In the genomic region with DNA sequence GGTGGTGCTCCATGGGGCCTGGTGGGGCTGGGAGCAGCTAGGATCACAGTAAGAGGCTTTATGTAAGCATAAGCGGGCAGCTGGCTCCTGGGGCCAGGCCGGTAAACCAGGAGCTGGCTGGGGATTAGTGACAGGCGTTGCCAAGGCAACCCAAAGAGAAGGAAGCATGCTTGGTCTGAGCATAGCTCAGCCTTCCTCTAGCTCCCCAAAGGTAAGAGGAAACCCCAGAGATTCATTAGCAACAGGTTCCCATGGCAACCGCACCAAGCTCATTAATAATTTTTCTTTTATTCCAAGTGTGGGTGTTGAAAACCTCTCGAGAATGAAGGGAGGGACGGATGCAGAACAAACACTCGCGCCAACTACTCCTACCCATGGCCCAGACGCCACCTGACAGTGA, we compare ENCODE assay signal across 13 mouse cellular contexts. TPM values are rescaled to one million over a fixed set of nuclear protein-coding genes. Genes with fewer than 3 reads are reported as not detected.
DNase-seq lines count a peak whose midpoint lies in the region; ATAC-seq lines count a peak whose summit lies in the region.
"Had no signal": no experiment of that assay in that cellular context is flagged by ENCODE, and none has a peak within 500 bp of the region (broad histone marks: within the 10 kb centered on the region; RNA-seq: fewer than 3 reads in every experiment).

No protein-coding gene starts in this region.

- H3K9ac ChIP-seq in forebrain, embryonic 15.5 days (replicated peaks), result 0 out of 2 replicates have a peak overlapping the region, but pooled peaks have one; percentile 13
- no peak overlapping the region for H3K9ac ChIP-seq in limb, embryonic 13.5 days

- peak; percentile 58 for ATAC-seq in forebrain, embryonic 15.5 days (replicated peaks)
- ATAC-seq in limb, embryonic 13.5 days (ENCODE audit: low FRiP score, low read depth), result no peak

- peak; percentile 60 to 62 for DNase-seq in right cerebral cortex, adult 2 months (ENCODE audit: low spot score in 2 of 2)
- DNase-seq in right cerebral cortex, postnatal 14 days, result no peak
- DNase-seq in telencephalon, adult 2 months (ENCODE audit: low read depth, low spot score), result peak; percentile 66
- DNase-seq in spleen, postnatal 36 days (ENCODE audit: low spot score in 2 of 2), result no peak
- no peak for DNase-seq in yolk sac, embryonic 10.5 days (ENCODE audit: low spot score)
- DNase-seq in cerebellum, postnatal 14 days, result no peak
- DNase-seq: cerebellum, adult 9-11 months; kidney, postnatal 14 days; thymus, postnatal 36 days had no signal

- no peaks in the 10 kb centered on the region for H3K9me3 ChIP-seq in forebrain, embryonic 15.5 days
- H3K9me3 ChIP-seq in limb, embryonic 13.5 days, result no peaks in the 10 kb centered on the region
- H3K9me3 ChIP-seq: megakaryocyte, embryonic 14.5 days had no signal

- H3K4me3 ChIP-seq in forebrain, embryonic 15.5 days, result no peak overlapping the region
- no peak overlapping the region for H3K4me3 ChIP-seq in limb, embryonic 13.5 days

- H3K4me1 ChIP-seq in forebrain, embryonic 15.5 days, result peaks cover 55% of the 10 kb centered on the region
- H3K4me1 ChIP-seq in limb, embryonic 13.5 days, result peaks cover 79% of the 10 kb centered on the region
- H3K4me1 ChIP-seq: megakaryocyte, embryonic 14.5 days had no signal

- 0 out of 2 replicates have a peak overlapping the region, but pooled peaks have one; percentile 4 for H3K4me2 ChIP-seq in forebrain, embryonic 15.5 days (replicated peaks)
- no peak overlapping the region for H3K4me2 ChIP-seq in limb, embryonic 13.5 days (replicated peaks)

- no peaks in the 10 kb centered on the region for H3K27me3 ChIP-seq in forebrain, embryonic 15.5 days
- H3K27me3 ChIP-seq in limb, embryonic 13.5 days, result no peaks in the 10 kb centered on the region

- peak overlapping the region; percentile 63 for H3K27ac ChIP-seq in forebrain, embryonic 15.5 days (replicated peaks)
- H3K27ac ChIP-seq in limb, embryonic 13.5 days, result 0 out of 2 replicates have a peak overlapping the region, but pooled peaks have one; percentile 28

- 6% methylated on average over 9 of the region's 9 CpGs for WGBS in forebrain, embryonic 15.5 days
- WGBS in limb, embryonic 13.5 days, result 34% methylated on average over 9 of the region's 9 CpGs

- H3K36me3 ChIP-seq in forebrain, embryonic 15.5 days, result no peaks in the 10 kb centered on the region
- H3K36me3 ChIP-seq in limb, embryonic 13.5 days, result peaks cover 20% of the 10 kb centered on the region

RNA-seq across cellular contexts. Expression of gene Cacna1h, which starts 14.7 kb away (rescaled TPM):
- 13.8 and 15.8 TPM in 2 replicates for polyA plus RNA-seq in forebrain, embryonic 15.5 days (2015; fragmentation: Nextera tagmentation; extraction: Ambion mirVana)
- 5.2 and 7.5 TPM in 2 replicates for polyA plus RNA-seq in limb, embryonic 13.5 days (2015; fragmentation: Nextera tagmentation; extraction: Ambion mirVana)

RNA-seq across cellular contexts. Expression of gene Tekt4, which starts 35.5 kb away (rescaled TPM):
- polyA plus RNA-seq in forebrain, embryonic 15.5 days (2015; fragmentation: Nextera tagmentation; extraction: Ambion mirVana), result 1.00 and 1.9 TPM in 2 replicates
- not detected in 2 replicates for polyA plus RNA-seq in limb, embryonic 13.5 days (2015; fragmentation: Nextera tagmentation; extraction: Ambion mirVana)
- polyA plus RNA-seq: liver, adult 2 months had no signal

RNA-seq across cellular contexts. Expression of gene Tpsg1, which starts 49.9 kb away (rescaled TPM):
- polyA plus RNA-seq in forebrain, embryonic 15.5 days (2015; fragmentation: Nextera tagmentation; extraction: Ambion mirVana), result 0.77 and 0.94 TPM in 2 replicates
- 1.8 and 3.3 TPM in 2 replicates for polyA plus RNA-seq in limb, embryonic 13.5 days (2015; fragmentation: Nextera tagmentation; extraction: Ambion mirVana)
- polyA plus RNA-seq: liver, adult 2 months had no signal

RNA-seq across cellular contexts. Expression of gene Tpsb2, which starts 52.8 kb away (rescaled TPM):
- not detected in 2 replicates for polyA plus RNA-seq in forebrain, embryonic 15.5 days (2015; fragmentation: Nextera tagmentation; extraction: Ambion mirVana)
- polyA plus RNA-seq in limb, embryonic 13.5 days (2015; fragmentation: Nextera tagmentation; extraction: Ambion mirVana), result 1.1 and 2.1 TPM in 2 replicates
- polyA plus RNA-seq: liver, adult 2 months had no signal

Comparison
In these comparisons a context has a peak if more than half of its experiments do, and no peak if none do; other contexts are left out.
1. DNase-seq: peak in right cerebral cortex, adult 2 months (2 of 2) and telencephalon, adult 2 months (single experiment); none in right cerebral cortex, postnatal 14 days (single experiment), spleen, postnatal 36 days (0 of 2), yolk sac, embryonic 10.5 days (single experiment) and cerebellum, postnatal 14 days (0 of 2).